Mouse (Mus musculus): ENCODE measurements around the gene Zfp410.

GRCm38 (mm10) chr12:84388774-84389400 is 72.2 kb downstream of the Zfp410 start:
- no peak for TF ChIP-seq CTCF (IDR thresholded peaks at IDR 0.05 in 2 of 3, conservative IDR thresholded peaks at IDR 0.05 in 1 of 3; ENCODE audit: control insufficient read depth in 1 of 3, insufficient read depth in 1 of 3, low read depth in 2 of 3, low read length in 3 of 3, poor library complexity in 1 of 3, severe bottlenecking in 1 of 3)
- TF ChIP-seq E2F4 (IDR thresholded peaks at IDR 0.05; ENCODE audit: borderline replicate concordance, low read depth, low read length) = no peak
- no peak for TF ChIP-seq EP300 (IDR thresholded peaks at IDR 0.05; ENCODE audit: low read depth in 1 of 2, low read length in 2 of 2)
- no peak for TF ChIP-seq ZC3H11A (IDR thresholded peaks at IDR 0.05; ENCODE audit: low read depth, low read length)
- no peak for TF ChIP-seq ZMIZ1 (IDR thresholded peaks at IDR 0.05; ENCODE audit: low read depth, low read length)
- no peak for TF ChIP-seq JUND (IDR thresholded peaks at IDR 0.05; ENCODE audit: low read depth, low read length)
- no peak for TF ChIP-seq NRF1 (IDR thresholded peaks at IDR 0.05; ENCODE audit: insufficient read depth, low read depth, low read length, poor library complexity, severe bottlenecking)
- no peak for TF ChIP-seq MXI1 (IDR thresholded peaks at IDR 0.05; ENCODE audit: low read depth, low read length)
- TF ChIP-seq MAFK (IDR thresholded peaks at IDR 0.05; ENCODE audit: borderline replicate concordance, low read depth, low read length) = no peak
- no peak for TF ChIP-seq MEF2A (IDR thresholded peaks at IDR 0.05; ENCODE audit: extremely low read depth, insufficient replicate concordance, low read depth, low read length, poor library complexity, severe bottlenecking)

Measured in MEL (cell line).